Mouse (Mus musculus) spleen, postnatal 4 days (tissue): ENCODE data around the gene Hist1h2ah.

Experiments used
- DNase-seq, 2 experiments: peaks; one replicate each; pipeline ENCODE4 v3.0.0; 2022; ENCODE audit warnings: low spot score in 2 of 2

The Hist1h2ah gene

GRCm38 (mm10) chr13:22009642-22010041, 25.7 kb downstream of the Hist1h2ah start, which contains the start of gene Prss16:
Gene Prss16 (minus strand): TSS chr13:22009742.
- no peak for DNase-seq

DNA sequence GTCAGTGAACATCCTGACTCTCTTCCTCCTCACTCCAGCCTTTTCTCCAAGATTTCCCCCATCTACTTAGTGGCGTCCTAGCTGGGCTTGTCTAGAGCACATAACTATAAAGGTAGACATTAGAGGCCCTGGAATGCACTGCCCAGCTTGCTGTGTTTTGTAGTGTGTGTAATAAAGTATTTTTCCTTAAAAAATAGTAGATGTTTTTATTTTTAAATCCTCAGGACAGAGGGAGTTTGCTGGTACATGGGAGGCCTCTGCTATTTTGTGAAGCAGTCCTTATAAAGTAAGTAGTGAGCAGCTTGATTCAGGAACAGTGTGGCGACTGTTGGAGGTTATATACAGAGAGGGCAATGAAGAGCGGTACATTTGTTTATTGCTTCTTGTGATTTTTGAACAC, 26.7 kb downstream of the Hist1h2ah start:
- no peak for DNase-seq

GRCm38 (mm10) chr13:22007872-22008271, 27.5 kb downstream of the Hist1h2ah start:
- no peak for DNase-seq

DNA sequence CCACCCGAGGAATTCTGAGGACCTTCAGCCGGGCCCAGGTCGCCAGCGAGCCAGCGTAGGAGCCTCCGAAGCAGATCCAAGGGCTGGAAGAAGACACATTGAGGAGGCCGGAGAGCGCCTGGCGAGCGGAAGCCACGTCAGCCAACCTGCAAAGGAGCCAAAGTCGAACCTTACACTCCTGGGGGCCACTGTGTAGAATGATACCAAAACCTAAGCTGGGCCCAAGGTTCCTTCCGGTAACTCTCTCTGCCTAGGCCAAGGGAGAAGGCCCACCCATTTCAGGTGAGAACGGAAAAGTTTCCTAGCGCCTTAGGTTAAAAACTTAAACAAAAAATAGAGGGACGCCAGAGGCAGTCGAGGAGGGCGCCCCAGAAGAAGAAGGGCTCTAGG, 28.3 kb downstream of the Hist1h2ah start:
- DNase-seq: no peak

DNA sequence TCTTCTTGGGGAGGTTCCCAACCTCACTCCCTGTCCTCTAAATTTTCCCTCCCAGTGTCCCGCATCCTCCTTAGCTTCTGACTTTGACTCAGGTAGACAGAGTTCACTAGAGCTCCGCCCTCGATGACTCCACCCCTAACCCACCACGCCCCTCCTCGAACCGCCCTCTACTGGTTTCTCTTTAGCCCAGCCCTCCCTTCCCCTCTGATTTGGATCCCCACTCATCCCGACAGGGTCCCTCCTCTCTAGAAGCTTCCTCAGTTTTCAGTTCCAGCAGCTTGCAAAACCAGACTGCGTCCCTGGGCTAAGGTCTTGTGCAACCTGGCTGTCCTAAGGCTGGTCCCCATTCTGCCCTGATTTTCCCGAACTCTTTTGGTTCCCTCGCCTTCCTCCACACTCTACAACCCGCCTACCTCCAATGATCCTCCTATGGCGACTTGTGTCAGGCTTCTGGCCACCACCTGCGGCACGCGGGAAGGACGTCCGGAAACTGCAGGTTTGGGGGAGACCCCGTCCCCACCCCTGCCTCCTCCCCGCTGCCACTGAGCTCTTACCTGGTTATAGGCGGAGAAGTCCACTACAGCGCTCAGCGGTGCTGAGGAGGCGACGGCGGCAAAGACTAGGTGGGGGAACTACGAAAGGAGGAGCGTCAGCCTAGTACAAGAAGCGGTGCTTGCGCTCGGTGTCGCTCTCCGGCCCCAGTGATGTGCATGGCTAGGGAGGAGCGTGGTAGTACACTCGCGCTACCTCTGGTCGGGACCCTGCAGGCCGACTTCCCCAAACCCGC, 28.8 kb downstream of the Hist1h2ah start:
- DNase-seq: peak; percentile 59 to 79

DNA sequence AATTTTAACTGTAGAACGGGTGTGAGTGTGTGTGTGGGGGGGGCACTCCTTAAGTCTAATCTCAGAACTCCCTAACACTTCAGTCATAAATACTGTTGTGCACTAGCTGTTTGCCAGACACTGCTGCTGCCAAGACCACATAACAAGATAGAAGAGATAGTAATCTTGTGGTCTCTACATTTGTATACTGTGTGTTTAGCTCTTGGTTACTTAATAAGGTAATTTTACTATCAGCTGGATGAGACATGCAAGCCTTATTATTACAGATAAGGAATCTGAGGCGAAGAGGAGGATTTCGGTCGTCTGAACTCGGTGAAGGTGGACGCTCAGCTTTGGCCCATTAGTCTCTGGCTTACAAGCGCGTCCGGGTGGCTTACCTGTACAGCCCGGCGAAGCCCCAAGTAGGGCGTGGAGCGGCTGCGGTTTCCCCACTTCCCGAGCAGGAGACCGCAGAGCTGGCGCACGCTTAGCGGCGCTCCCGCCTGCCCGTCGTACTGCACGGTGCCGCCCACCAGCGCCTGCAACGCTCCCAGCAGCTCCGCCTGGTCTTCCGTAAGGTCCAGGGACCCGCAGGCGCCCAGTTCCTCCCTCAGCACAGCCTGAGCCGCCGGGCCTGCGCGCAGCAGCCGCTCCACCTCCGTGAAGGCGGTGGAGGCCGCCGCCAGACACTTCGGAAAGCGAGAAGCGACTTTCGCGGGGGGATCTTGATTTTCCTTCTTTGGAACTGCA, 29.6 kb downstream of the Hist1h2ah start:
- DNase-seq: peak; percentile 33 to 71

DNA sequence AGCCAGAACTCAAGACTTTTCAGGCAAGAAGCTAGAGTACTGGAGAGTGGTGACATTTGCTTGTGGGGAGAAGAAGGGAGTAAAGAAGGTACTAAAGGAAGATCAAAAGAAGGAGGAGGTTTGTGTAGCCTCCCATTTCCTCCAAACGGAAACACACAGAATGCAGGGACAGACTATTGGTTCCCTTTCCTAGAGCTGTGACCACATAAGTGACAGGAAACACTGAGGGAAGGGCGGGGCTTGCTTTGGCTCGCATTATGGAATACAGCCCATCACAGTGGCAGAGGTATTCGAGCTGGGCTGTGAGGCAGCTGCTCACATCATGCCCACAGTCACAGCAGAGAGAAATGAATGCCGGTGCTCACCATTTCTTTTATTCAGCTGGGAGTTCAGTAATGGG, 33.5 kb downstream of the Hist1h2ah start:
- no peak for DNase-seq

GRCm38 (mm10) chr13:22001346-22001745, 34.0 kb downstream of the Hist1h2ah start:
- no peak for DNase-seq

DNA sequence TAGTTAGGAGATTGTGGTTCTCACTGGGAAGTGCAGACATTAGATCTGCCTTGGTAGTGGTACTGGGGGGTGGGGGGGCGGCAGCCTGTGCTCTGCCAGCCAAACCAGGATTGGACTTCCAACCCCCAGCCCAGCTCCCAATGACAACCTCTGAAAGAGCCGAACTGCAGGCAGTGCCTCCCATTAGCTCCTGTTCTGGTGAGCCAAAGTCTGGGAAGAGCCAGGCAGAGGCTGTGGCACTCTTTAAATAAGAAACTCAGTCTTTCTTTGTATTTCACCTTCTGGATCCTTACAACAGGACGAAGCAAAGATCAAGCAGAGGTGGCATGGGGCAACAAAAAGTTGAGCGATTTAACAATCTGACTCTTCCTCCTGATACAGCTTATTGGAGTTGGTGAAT, 36.2 kb downstream of the Hist1h2ah start:
- DNase-seq: no peak

DNA sequence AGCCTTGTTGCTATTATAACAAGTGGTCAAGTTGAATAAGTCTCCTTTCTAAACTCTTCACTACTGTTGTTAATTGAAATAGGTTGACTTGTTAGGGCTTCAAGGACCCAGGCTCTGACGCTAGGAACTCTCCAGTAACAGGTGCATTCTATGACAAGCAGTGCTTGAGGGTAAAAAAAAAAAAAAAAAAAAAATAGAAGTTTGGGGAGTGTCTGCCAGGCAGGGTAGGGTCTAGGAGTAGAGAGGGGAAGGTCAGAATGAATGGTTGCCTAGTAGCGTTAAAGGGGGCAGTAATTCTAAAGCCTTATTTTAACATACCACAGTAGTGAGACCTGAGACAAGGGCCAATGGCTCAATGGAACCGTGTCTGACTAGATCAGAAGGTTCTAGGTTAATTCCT, 37.0 kb downstream of the Hist1h2ah start:
- DNase-seq: no peak

GRCm38 (mm10) chr13:21997821-21998220, 37.5 kb downstream of the Hist1h2ah start:
- DNase-seq: no peak

GRCm38 (mm10) chr13:21997201-21997820, 38.1 kb downstream of the Hist1h2ah start:
- DNase-seq: no peak

DNA sequence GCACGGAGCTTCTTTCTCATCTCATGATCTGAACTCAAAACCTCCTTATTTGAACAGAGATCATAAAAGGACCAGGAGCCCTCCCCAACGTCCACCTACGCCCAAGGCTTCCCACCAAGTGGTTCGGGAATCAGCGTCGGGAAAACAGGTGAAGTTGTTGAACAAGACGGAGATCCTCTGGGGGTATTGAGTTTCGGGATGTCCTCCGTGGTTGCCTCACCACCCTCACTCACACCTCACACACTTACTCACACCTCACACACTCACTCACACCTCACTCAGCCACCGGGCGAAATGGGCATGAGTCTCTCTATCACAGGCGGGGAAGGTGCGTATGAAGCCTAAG, 38.6 kb downstream of the Hist1h2ah start:
- no peak for DNase-seq

DNA sequence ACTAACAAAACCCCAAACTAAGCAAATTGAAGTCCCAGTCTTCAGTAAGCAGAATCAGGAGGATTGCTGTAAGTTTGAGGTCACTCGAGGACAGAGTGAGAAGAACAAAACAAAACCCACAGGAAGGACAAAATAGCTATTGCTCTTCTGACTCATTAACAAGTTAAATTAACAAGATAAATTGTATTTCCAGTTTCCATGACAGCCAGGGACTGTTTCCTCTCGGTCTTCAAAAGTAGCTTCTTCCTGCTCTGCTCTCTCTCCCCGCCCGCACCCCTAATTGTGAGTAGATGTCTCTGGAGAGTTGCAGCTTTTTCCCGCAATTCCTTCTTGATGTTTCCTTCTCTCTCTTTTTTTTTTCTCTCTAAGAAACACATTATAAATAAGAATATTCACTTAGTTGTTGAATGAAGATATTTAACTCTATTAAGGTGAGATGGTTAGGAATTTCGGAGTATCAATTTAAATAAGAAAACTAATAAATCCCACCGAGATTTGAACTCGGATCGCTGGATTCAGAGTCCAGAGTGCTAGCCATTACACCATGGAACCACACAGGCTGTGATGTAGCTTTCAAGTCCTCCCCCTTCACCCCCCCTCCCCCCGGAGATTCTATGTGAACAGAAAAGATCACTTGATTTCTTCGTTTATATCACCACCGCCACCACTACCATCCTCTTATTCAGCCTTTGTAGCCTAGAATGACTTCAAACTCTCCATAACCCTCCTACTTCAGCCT, 39.1 kb downstream of the Hist1h2ah start:
- no peak for DNase-seq

DNA sequence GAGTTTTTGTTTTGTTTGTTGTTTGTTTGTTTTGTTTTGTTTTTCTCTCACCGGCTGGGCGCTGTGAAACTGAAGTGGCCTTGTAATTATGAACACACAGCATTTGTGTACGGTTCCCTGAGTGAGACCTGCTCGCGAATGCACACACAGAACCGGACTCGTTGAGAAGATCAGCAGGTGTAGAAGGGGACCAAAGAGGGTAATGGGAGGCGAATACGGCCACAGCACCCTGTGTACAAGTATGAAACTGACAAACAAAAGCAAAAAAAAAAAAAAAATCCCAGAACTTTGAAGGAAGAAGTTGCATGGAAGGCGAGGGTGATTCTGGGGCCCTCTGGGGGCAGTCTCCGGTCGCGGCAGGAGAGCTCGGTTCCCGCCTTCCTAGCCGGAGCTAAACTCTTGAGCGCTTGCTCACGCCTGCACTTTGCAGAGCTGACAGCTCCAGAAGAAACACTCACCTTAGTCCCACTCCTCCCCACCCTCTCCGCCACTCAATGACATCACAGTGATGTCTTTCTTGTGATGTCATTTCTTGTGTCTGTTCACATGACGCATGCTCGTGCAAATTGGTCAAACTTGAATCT, 39.9 kb downstream of the Hist1h2ah start:
- DNase-seq: peak in 1 of 2 experiments; percentile 37

DNA sequence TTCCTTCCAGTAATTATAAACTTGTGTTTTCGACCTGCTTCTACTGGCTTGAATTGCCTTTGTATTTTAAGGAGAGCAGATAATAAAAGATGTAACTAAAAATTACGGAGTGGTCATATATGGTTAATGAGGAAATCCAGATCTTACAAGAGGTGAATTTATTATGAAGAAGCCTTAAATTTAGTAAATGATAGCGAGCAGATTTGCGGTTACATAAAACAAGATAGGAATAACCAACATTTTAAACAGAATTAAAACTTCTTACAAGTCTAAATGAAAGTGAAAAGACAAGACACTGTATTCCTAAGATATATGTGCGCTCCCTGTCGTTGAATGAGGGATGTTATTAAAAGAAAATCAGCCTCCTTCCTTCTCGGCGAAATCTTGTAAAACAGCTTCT, 40.5 kb downstream of the Hist1h2ah start:
- no peak for DNase-seq

DNA sequence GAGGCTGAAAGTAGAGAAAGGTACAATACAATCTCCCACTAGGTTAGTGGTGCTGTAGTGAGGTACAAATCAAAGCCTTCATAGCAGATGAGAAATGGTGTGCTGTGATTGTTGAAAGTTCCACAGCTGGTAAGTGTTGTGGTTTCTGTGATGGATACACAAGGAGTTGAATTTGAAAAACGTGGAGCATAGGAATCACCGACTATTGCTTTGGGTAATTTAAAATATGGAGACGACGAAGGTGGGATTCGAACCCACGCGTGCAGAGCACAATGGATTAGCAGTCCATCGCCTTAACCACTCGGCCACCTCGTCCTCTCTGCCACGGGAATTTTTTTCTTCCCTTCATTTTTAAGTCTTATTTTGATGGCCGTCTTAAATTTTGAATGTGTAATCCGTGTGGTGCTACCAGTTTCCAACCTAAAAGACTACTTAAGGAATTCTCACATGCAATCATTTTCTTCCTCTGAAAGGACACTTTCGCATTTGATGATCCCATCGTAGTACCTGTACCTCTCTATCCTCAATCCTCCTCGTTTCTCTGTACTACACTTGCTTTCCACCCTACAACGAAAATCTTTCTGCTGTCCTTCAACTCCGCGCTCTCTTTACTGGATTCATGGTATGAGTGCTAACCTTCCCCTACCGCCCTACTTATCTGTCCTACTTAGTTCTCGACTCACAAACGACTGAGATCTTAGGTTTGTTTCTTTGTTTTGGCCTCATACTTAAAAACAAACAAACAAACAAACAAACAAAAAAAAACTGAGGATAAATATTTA, 41.2 kb downstream of the Hist1h2ah start:
- DNase-seq: peak in 1 of 2 experiments; percentile 44

GRCm38 (mm10) chr13:21992550-21992949, 42.8 kb downstream of the Hist1h2ah start:
- no peak for DNase-seq
